Mouse (Mus musculus) liver, embryonic 13.5 days (tissue): ENCODE data around the gene Mmp2. TPM values are rescaled to one million over a fixed set of nuclear protein-coding genes. Genes with fewer than 3 reads are reported as not detected.

Experiments used
- ATAC-seq: fragments of 200-750 bp; cut with Nextera tagmentation; 2 replicates; pipeline ENCODE4 v1.8.0; 2017; ENCODE audit warnings: low read depth, mild to moderate bottlenecking, moderate number of reproducible peaks, moderate library complexity
- DNase-seq: peaks from one replicate; pipeline ENCODE4 v3.0.0; 2022
- H3K27ac ChIP-seq: fragments of 300-500 bp; sonication (generic); 2 replicates; pipeline ENCODE4 v1.5.1; 2015; ENCODE audit warnings: moderate library complexity, mild to moderate bottlenecking, inconsistent platforms
- H3K27me3 ChIP-seq: fragments of 300-500 bp; sonication (generic); 2 replicates; pipeline ENCODE4 v1.6.1; 2015; ENCODE audit warnings: mild to moderate bottlenecking, inconsistent platforms
- H3K36me3 ChIP-seq: fragments of 300-500 bp; sonication (generic); 2 replicates; pipeline ENCODE4 v1.6.1; 2015; ENCODE audit warnings: mild to moderate bottlenecking, inconsistent platforms
- H3K4me1 ChIP-seq: fragments of 300-500 bp; sonication (generic); replicated peaks from 2 replicates; pipeline ENCODE4 v1.6.1; 2015; ENCODE audit warnings: inconsistent platforms
- H3K4me2 ChIP-seq: fragments of 300-500 bp; sonication (generic); 2 replicates; pipeline ENCODE4 v1.6.1; 2015; ENCODE audit warnings: inconsistent platforms, mild to moderate bottlenecking, moderate library complexity
- H3K4me3 ChIP-seq: fragments of 300-500 bp; sonication (generic); replicated peaks from 2 replicates; pipeline ENCODE4 v1.5.1; 2015; ENCODE audit warnings: mild to moderate bottlenecking, inconsistent platforms
- H3K9ac ChIP-seq: fragments of 300-500 bp; sonication (generic); 2 replicates; pipeline ENCODE4 v1.6.1; 2015; ENCODE audit warnings: mild to moderate bottlenecking, inconsistent platforms
- H3K9me3 ChIP-seq: fragments of 300-500 bp; sonication (generic); replicated peaks from 2 replicates; pipeline ENCODE4 v1.6.1; 2016; ENCODE audit warnings: inconsistent platforms
- WGBS: fragments of 180-500 bp; shearing (Covaris S2); methylation state at CpG from one replicate; pipeline ENCODE4 v1.1.7; 2015; ENCODE audit not compliant: insufficient replicate concordance; 5-methylcytosine and 5-hydroxymethylcytosine counted together
- polyA plus RNA-seq: library from polyadenylated mRNA; unstranded; fragments of >200 nt; fragmentation: Nextera tagmentation; extraction: Ambion mirVana; gene quantifications from 2 replicates; pipeline ENCODE4 v1.2.1, GENCODE M21; 2015

The Mmp2 gene
- polyA plus RNA-seq, 1 experiment from 2014 or later: 12.4 TPM

- no peak overlapping the region for H3K9ac ChIP-seq
- no peaks in the 10 kb centered on the region for H3K36me3 ChIP-seq
- H3K27me3 ChIP-seq: no peaks in the 10 kb centered on the region
- DNase-seq: no peak
- no peak for ATAC-seq
- no peaks in the 10 kb centered on the region for H3K9me3 ChIP-seq
- 85% methylated on average over 7 of the region's 7 CpGs for WGBS
- no peak overlapping the region for H3K4me2 ChIP-seq
- H3K4me1 ChIP-seq: no peaks in the 10 kb centered on the region
- H3K27ac ChIP-seq: no peak overlapping the region
- H3K4me3 ChIP-seq: no peak overlapping the region
Measured at GRCm38 (mm10) chr8:92839876-92840275, 12.8 kb downstream of the Mmp2 start.

- no peak for DNase-seq
- Histone ChIP-seq H3K4me3 (no peak overlapping the region), H3K9me3 (no peaks in the 10 kb centered on the region), H3K27ac (no peak overlapping the region), H3K27me3 (no peaks in the 10 kb centered on the region), H3K4me1 (peaks cover 13% of the 10 kb centered on the region; the same call in 1 of the 2 replicates), H3K9ac (no peak overlapping the region), H3K4me2 (no peak overlapping the region), H3K36me3 (no peaks in the 10 kb centered on the region)
- WGBS: 15% methylated on average over 3 of the region's 3 CpGs
- no peak for ATAC-seq
Measured at GRCm38 (mm10) chr8:92846684-92847083, 19.6 kb downstream of the Mmp2 start.

- H3K4me3 ChIP-seq: no peak overlapping the region
- DNase-seq (no peak), ATAC-seq (no peak; the same call in 1 of the 2 replicates)
- H3K27me3 ChIP-seq: no peaks in the 10 kb centered on the region
- H3K27ac ChIP-seq: no peak overlapping the region
- 12% methylated on average over 9 of the region's 9 CpGs for WGBS
- H3K4me2 ChIP-seq: no peak overlapping the region
- no peak overlapping the region for H3K9ac ChIP-seq
- peaks cover 13% of the 10 kb centered on the region; the same call in 1 of the 2 replicates for H3K4me1 ChIP-seq
- H3K36me3 ChIP-seq: no peaks in the 10 kb centered on the region
- no peaks in the 10 kb centered on the region for H3K9me3 ChIP-seq
Measured at GRCm38 (mm10) chr8:92847299-92847698, 20.2 kb downstream of the Mmp2 start.

DNA sequence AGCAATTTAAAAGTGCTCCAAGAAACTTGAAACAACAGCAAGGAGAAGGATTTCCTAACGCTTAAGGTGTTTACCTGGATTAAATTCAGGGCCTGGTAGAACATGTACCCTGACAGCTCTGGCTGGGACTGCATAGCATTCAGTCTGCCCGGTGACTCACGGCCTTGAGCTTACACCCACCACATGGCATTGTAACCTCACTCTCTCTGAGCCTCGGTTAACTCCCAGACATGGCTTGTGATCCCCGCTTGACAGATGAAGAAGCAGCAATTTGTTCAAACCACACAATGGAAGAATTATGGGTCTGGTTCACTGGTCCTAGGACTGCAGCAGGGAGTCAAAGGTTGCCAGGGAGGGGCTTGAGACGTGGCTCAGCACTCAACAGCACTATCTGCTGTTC, 22.2 kb downstream of the Mmp2 start:
- H3K4me2 ChIP-seq: no peak overlapping the region
- H3K9ac ChIP-seq: no peak overlapping the region
- DNase-seq (no peak), ATAC-seq (no peak)
- 49% methylated on average over 6 of the region's 6 CpGs for WGBS
- no peak overlapping the region for H3K4me3 ChIP-seq
- no peaks in the 10 kb centered on the region for H3K36me3 ChIP-seq
- H3K9me3 ChIP-seq: no peaks in the 10 kb centered on the region
- peaks cover 12% of the 10 kb centered on the region for H3K27me3 ChIP-seq
- H3K27ac ChIP-seq: no peak overlapping the region
- peaks cover 13% of the 10 kb centered on the region; the same call in 1 of the 2 replicates for H3K4me1 ChIP-seq

GRCm38 (mm10) chr8:92850239-92850638, 23.1 kb downstream of the Mmp2 start:
- Histone ChIP-seq H3K27me3 (peaks cover 21% of the 10 kb centered on the region), H3K4me3 (no peak overlapping the region), H3K9me3 (no peaks in the 10 kb centered on the region), H3K27ac (no peak overlapping the region), H3K4me2 (no peak overlapping the region), H3K4me1 (peaks cover 15% of the 10 kb centered on the region), H3K9ac (no peak overlapping the region), H3K36me3 (no peaks in the 10 kb centered on the region)
- ATAC-seq (no peak), DNase-seq (no peak)
- 62% methylated on average over 4 of the region's 4 CpGs for whole genome bisulfite sequencing

- H3K4me1 ChIP-seq: peaks cover 20% of the 10 kb centered on the region
- no peaks in the 10 kb centered on the region for H3K36me3 ChIP-seq
- no peak for DNase-seq
- H3K27ac ChIP-seq: no peak overlapping the region
- ATAC-seq: no peak
- H3K9ac ChIP-seq: no peak overlapping the region
- 68% methylated on average over 3 of the region's 3 CpGs for WGBS
- H3K9me3 ChIP-seq: no peaks in the 10 kb centered on the region
- H3K4me2 ChIP-seq: no peak overlapping the region
- peaks cover 32% of the 10 kb centered on the region for H3K27me3 ChIP-seq
- no peak overlapping the region for H3K4me3 ChIP-seq
Measured at GRCm38 (mm10) chr8:92851381-92851780, 24.3 kb downstream of the Mmp2 start.

DNA sequence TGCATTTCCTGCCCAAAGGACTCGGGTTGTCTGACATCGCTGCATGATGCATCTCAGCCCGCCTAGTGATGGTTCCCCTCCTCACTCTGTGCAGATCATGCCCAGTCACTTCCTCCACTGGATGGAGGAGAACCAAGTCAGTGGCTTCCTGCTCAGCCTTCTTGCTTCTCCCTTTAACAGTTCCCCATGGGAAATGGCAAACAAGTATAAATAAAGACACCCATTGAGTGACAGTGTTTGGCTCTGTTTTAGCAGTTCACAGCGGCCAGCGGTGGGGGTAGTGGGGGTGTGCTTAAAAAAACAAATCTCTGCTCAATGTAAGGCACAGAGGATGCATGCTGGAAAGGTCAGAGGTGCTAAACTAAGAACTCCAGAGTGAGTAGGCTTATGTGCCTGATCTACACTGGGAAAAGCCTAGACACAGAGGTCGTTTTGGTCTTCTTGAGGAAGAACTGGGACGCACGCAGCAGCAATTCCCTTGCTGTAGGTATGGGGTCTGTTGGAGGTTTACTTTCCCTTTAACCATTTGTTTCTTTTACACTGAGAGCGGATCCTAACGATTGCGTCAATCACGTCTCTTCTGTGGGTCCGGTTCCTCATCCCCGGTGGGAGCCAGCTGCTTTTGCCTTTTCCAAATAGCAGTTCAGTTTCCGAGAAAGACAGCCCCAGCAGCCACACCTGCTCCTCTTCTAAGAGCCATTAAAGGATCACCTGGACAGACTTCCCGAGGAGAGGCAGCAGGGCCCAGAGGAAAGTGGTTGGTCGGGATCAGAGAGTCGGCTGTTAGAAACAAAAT, 26.3 kb downstream of the Mmp2 start:
- Histone ChIP-seq H3K9me3 (no peaks in the 10 kb centered on the region), H3K27me3 (peaks cover 32% of the 10 kb centered on the region), H3K36me3 (no peaks in the 10 kb centered on the region), H3K4me1 (peaks cover 8% of the 10 kb centered on the region), H3K4me2 (no peak overlapping the region), H3K4me3 (no peak overlapping the region), H3K9ac (no peak overlapping the region), H3K27ac (no peak overlapping the region)
- ATAC-seq: no peak
- DNase-seq: no peak
- 34% methylated on average over 18 of the region's 18 CpGs for WGBS

GRCm38 (mm10) chr8:92854673-92855072, 27.6 kb downstream of the Mmp2 start:
- peak overlapping the region; percentile 72 for H3K4me2 ChIP-seq
- H3K9me3 ChIP-seq: no peaks in the 10 kb centered on the region
- ATAC-seq (no peak), DNase-seq (no peak)
- 50% methylated on average over 3 of the region's 3 CpGs for WGBS
- peaks cover 32% of the 10 kb centered on the region for H3K27me3 ChIP-seq
- peak overlapping the region; percentile 58; the same call in 1 of the 2 replicates for H3K4me3 ChIP-seq
- H3K27ac ChIP-seq: no peak overlapping the region
- H3K36me3 ChIP-seq: no peaks in the 10 kb centered on the region
- no peak overlapping the region for H3K9ac ChIP-seq
- H3K4me1 ChIP-seq: peaks cover 8% of the 10 kb centered on the region

- peak within 1 kb of the TSS; percentile 58 for H3K4me3 ChIP-seq
- DNase-seq (peak; percentile 54), ATAC-seq (peak; percentile 47)
- H3K9ac ChIP-seq: peak within 1 kb of the TSS; percentile 45; the same call in 1 of the 2 replicates
- H3K9me3 ChIP-seq: no peaks in the 10 kb centered on the region
- peaks cover 8% of the 10 kb centered on the region for H3K4me1 ChIP-seq
- H3K36me3 ChIP-seq: no peaks in the 10 kb centered on the region
- H3K4me2 ChIP-seq: peak within 1 kb of the TSS; percentile 72
- under 1% methylated on average over 50 of the region's 50 CpGs for WGBS
- H3K27ac ChIP-seq: no peak within 1 kb of the TSS
- peaks cover 32% of the 10 kb centered on the region for H3K27me3 ChIP-seq
Measured at GRCm38 (mm10) chr8:92855171-92855894, 28.2 kb downstream of the Mmp2 start, which contains the start of gene Lpcat2. TSS of gene Lpcat2 (plus strand) at chr8:92855339.

- no peak overlapping the region for H3K9ac ChIP-seq
- no peak overlapping the region for H3K27ac ChIP-seq
- no peak for DNase-seq
- 14% methylated on average over 7 of the region's 7 CpGs for WGBS
- no peaks in the 10 kb centered on the region for H3K36me3 ChIP-seq
- peaks cover 32% of the 10 kb centered on the region for H3K27me3 ChIP-seq
- H3K4me3 ChIP-seq: peak overlapping the region; percentile 58
- ATAC-seq: no peak
- peaks cover 8% of the 10 kb centered on the region for H3K4me1 ChIP-seq
- no peaks in the 10 kb centered on the region for H3K9me3 ChIP-seq
- H3K4me2 ChIP-seq: peak overlapping the region; percentile 72
Measured at GRCm38 (mm10) chr8:92856273-92856986, 29.3 kb downstream of the Mmp2 start.
